Mouse (Mus musculus) lung, postnatal 0 days (tissue): Measurements from ENCODE around the gene Tln1. TPM values are rescaled to one million over a fixed set of nuclear protein-coding genes. Genes with fewer than 3 reads are reported as not detected.

ENCODE experiments used
- ATAC-seq: fragments of 200-750 bp; cut with Nextera tagmentation; 2 replicates; pipeline ENCODE4 v1.8.0; 2017; ENCODE audit warnings: moderate library complexity
- DNase-seq: peaks from one replicate; pipeline ENCODE4 v3.0.0-alpha.2; 2016; ENCODE audit warnings: low spot score
- H3K27ac ChIP-seq: fragments of 300-500 bp; sonication (generic); 2 replicates; pipeline ENCODE4 v1.5.1; 2014; ENCODE audit warnings: antibody characterized with exemption, mild to moderate bottlenecking, low read length, mixed read lengths
- H3K27me3 ChIP-seq: fragments of 300-500 bp; sonication (generic); replicated peaks from 2 replicates; pipeline ENCODE4 v1.6.1; 2014; ENCODE audit warnings: low read length, mixed read lengths; ENCODE audit not compliant: insufficient read depth
- H3K36me3 ChIP-seq: fragments of 300-500 bp; sonication (generic); 2 replicates; pipeline ENCODE4 v1.6.1; 2014; ENCODE audit warnings: low read length, mixed read lengths; ENCODE audit not compliant: insufficient read depth
- H3K4me1 ChIP-seq: fragments of 300-500 bp; sonication (generic); 2 replicates; pipeline ENCODE4 v1.6.1; 2014; ENCODE audit warnings: antibody characterized with exemption, low read depth, low read length, mixed read lengths; ENCODE audit not compliant: insufficient read depth
- H3K4me2 ChIP-seq: fragments of 300-500 bp; sonication (generic); replicated peaks from 2 replicates; pipeline ENCODE4 v1.6.1; 2014; ENCODE audit warnings: low read depth, mild to moderate bottlenecking, low read length, moderate library complexity, mixed read lengths
- H3K4me3 ChIP-seq: fragments of 300-500 bp; sonication (generic); 2 replicates; pipeline ENCODE4 v1.5.1; 2014; ENCODE audit warnings: low read depth, low read length
- H3K9ac ChIP-seq: fragments of 300-500 bp; sonication (generic); replicated peaks from 2 replicates; pipeline ENCODE4 v1.6.1; 2014; ENCODE audit warnings: low read depth, mild to moderate bottlenecking
- H3K9me3 ChIP-seq: fragments of 300-500 bp; sonication (generic); 2 replicates; pipeline ENCODE4 v1.6.1; 2016; ENCODE audit warnings: low read length, mixed read lengths
- CTCF ChIP-seq: IDR thresholded peaks from 2 replicates; pipeline ENCODE4 v1.5.1; 2016; ENCODE audit warnings: antibody characterized with exemption, mild to moderate bottlenecking
- EP300 ChIP-seq: IDR thresholded peaks from 2 replicates; pipeline ENCODE4 v1.6.1; 2016; ENCODE audit warnings: antibody characterized with exemption, mild to moderate bottlenecking, control low read depth
- WGBS: fragments of 180-500 bp; shearing (Covaris S2); extraction: QIAGEN DNeasy Blood & Tissue Kit; methylation state at CpG from one replicate; pipeline ENCODE4 v1.1.7; 2014; 5-methylcytosine and 5-hydroxymethylcytosine counted together
- polyA plus RNA-seq: library from polyadenylated mRNA; unstranded; fragments of >200 nt; fragmentation: Nextera tagmentation; extraction: Ambion mirVana; gene quantifications from 2 replicates; pipeline ENCODE4 v1.2.1, GENCODE M21; 2015

The Tln1 gene
- polyA plus RNA-seq, 1 experiment from 2014 or later: 75.6 TPM

DNA sequence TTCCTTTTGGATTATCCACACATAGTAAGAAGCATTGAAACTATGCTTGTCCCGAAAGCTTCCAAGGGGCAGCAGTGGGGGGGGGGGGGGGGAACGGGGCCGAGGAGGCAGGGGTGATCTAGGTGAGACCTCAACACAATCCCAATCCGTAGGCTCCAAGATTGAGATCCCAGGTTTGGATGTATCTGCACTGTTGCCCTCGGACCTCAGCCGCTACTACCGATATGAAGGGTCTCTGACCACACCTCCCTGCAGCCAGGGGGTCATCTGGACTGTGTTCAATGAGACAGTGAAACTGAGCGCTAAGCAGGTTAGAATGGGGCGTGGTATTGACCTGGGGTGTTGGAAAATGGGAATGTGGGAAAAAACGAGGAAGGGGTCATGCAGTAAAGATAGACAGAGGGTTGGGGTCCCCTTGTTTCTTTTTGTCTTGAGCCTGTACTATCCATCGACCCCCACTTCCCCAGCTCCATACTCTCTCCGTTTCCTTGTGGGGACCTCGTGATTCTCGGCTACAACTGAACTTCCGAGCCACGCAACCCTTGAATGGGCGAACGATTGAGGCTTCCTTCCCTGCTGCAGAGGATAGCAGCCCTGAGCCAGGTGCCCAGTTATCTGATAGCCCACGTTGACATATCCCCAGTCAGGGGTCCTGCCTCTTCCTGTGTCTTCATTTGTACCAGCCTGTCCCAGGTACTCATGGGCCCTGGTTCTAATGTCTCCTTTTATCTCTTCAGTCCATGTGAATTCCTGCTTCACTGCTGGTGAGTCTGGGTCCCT lies 50.6 kb downstream of the Tln1 start:
- Histone ChIP-seq H3K27ac (no peak overlapping the region), H3K27me3 (no peaks in the 10 kb centered on the region; the same call in 1 of the 2 replicates), H3K4me1 (peaks cover 5% of the 10 kb centered on the region; the same call in 1 of the 2 replicates), H3K36me3 (no peaks in the 10 kb centered on the region), H3K9ac (no peak overlapping the region), H3K9me3 (no peaks in the 10 kb centered on the region), H3K4me3 (no peak overlapping the region), H3K4me2 (no peak overlapping the region)
- WGBS: 67% methylated on average over 19 of the region's 19 CpGs
- ATAC-seq (no peak), DNase-seq (no peak)
- TF ChIP-seq EP300: no peak
- no peak for TF ChIP-seq CTCF

DNA sequence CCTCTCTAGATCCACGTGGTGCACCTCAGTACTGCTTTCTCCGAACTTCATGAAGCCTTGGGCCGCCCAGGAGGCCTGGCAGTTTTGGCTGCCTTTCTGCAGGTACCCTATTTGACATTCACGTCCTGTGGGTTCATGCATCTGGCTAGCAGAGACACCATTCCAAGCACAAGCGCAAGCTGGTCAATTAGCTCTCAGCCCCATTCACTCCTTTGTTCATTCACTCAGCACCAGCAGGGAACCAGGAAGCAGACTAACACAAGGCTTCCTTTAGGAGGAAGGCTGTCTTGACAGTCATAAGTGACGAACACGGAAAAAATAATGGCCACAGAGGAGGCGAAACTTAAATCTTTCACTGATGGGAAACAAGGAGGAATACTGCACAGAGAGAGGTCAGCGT lies 53.4 kb downstream of the Tln1 start:
- Histone ChIP-seq H3K4me3 (no peak overlapping the region; the same call in 1 of the 2 replicates), H3K4me2 (peak overlapping the region; percentile 83), H3K27ac (no peak overlapping the region), H3K4me1 (peaks cover 5% of the 10 kb centered on the region; the same call in 1 of the 2 replicates), H3K9ac (no peak overlapping the region), H3K27me3 (no peaks in the 10 kb centered on the region; the same call in 1 of the 2 replicates), H3K9me3 (no peaks in the 10 kb centered on the region), H3K36me3 (no peaks in the 10 kb centered on the region)
- ATAC-seq (no peak), DNase-seq (no peak)
- 38% methylated on average over 9 of the region's 9 CpGs for WGBS
- TF ChIP-seq CTCF (no peak), EP300 (no peak)

DNA sequence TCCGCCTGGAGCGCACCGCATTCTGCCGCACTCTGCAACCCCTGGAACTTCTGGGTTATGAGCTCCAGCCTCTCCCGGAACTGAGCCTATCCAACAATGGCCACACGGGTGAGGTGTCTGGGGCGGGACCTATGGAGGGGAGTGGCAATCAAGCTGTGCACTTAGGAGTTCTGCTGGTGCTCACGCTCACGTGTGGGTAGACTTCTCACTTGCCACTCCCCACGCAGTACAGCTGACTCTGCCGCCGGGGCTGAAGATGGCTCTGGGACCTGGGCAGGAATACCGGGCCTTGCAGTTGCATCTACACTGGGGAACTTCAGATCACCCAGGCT lies 53.9 kb downstream of the Tln1 start:
- DNase-seq: peak; percentile 87
- peak; percentile 92 for ATAC-seq
- Histone ChIP-seq H3K4me1 (peaks cover 5% of the 10 kb centered on the region; the same call in 1 of the 2 replicates), H3K36me3 (no peaks in the 10 kb centered on the region), H3K9me3 (no peaks in the 10 kb centered on the region), H3K9ac (no peak overlapping the region), H3K27ac (peak overlapping the region; percentile 11; the same call in 1 of the 2 replicates), H3K27me3 (no peaks in the 10 kb centered on the region; the same call in 1 of the 2 replicates), H3K4me2 (peak overlapping the region; percentile 83), H3K4me3 (peak overlapping the region; percentile 43)
- TF ChIP-seq EP300: no peak
- TF ChIP-seq CTCF: no peak; the same call in 1 of the 2 replicates
- 2% methylated on average over 13 of the region's 13 CpGs for WGBS

DNA sequence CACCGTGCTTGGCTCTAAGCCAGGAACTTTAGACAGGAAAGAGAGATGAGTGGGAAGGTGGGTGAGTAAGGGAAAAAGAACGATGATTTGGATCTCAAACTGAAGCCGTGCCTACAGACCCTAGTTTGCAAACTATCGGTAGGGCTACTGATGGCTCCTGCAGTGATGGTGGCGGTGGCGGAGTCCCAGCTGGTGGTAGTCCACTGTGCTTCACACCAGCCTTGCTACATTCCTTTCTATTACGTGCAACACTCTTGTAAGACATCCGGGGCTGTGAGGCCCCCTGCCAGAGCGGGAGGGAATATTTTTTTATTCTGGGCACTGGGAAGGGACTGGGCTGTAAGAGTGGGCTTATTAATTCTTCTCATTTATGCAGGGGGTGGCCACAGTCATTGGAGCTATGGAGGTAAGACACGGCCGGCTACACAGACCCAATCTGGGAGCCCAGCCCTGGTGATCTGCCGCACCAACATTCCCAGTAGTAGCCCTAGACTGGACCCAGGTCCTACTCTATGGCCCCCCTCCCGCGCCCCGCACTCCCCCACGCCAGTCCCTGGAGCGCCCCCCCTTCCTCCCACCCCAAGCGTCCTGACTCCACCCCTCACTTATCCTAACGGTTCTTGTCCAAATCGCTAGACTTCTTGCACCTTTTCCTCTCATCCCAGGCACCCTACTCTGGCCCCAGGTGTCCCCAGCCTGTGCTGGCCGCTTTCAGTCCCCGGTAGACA lies 54.4 kb downstream of the Tln1 start:
- peak; percentile 43 for TF ChIP-seq CTCF
- TF ChIP-seq EP300: no peak
- H3K9ac ChIP-seq: no peak overlapping the region
- 3% methylated on average over 21 of the region's 22 CpGs for WGBS
- no peaks in the 10 kb centered on the region; the same call in 1 of the 2 replicates for H3K27me3 ChIP-seq
- peak; percentile 75 for DNase-seq
- peak overlapping the region; percentile 43 for H3K4me3 ChIP-seq
- no peaks in the 10 kb centered on the region for H3K9me3 ChIP-seq
- H3K36me3 ChIP-seq: no peaks in the 10 kb centered on the region
- peaks cover 5% of the 10 kb centered on the region; the same call in 1 of the 2 replicates for H3K4me1 ChIP-seq
- peak; percentile 74 for ATAC-seq
- peak overlapping the region; percentile 11; the same call in 1 of the 2 replicates for H3K27ac ChIP-seq
- peak overlapping the region; percentile 83 for H3K4me2 ChIP-seq

DNA sequence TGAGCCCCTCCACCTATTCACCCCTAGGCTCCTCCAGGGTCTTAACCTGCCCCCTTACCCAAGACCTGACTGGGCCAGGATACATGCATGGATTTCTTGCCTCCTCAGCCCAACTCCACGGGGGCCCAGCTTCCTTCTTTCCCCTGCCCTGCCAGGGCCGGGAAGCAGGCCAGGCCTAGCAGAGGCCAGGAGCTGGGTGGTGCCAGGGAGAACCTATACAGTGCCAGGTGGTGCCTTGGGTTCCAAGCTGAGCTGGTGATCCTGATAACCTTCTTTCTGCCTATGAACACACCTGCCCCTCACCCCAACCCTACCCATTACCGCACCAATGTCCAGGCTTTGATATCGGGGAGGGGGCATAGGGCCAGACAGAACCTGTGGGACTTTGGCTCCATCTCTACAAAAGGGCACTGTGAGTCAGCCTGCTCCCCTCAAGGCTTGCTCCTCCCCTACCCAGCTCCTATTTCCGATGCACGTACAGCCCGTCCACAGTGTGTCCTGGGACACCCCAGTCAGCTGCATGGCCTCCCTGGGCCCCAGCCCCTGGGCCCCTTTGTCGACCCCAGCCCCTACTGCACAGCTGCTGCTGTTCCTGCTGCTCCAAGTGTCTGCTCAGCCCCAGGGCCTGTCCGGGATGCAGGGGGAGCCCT lies 55.8 kb downstream of the Tln1 start, which contains the start of gene Car9:
TSS of gene Car9 (plus strand) at position 431 of the 650 bp plus-strand sequence.
- Histone ChIP-seq H3K4me2 (peak within 1 kb of the TSS; percentile 83), H3K9me3 (no peaks in the 10 kb centered on the region), H3K36me3 (no peaks in the 10 kb centered on the region), H3K9ac (no peak within 1 kb of the TSS), H3K4me1 (peaks cover 5% of the 10 kb centered on the region; the same call in 1 of the 2 replicates), H3K4me3 (no peak within 1 kb of the TSS), H3K27ac (no peak within 1 kb of the TSS), H3K27me3 (no peaks in the 10 kb centered on the region)
- ATAC-seq (no peak), DNase-seq (no peak)
- no peak for TF ChIP-seq CTCF
- no peak for TF ChIP-seq EP300
- WGBS: 49% methylated on average over 9 of the region's 9 CpGs

DNA sequence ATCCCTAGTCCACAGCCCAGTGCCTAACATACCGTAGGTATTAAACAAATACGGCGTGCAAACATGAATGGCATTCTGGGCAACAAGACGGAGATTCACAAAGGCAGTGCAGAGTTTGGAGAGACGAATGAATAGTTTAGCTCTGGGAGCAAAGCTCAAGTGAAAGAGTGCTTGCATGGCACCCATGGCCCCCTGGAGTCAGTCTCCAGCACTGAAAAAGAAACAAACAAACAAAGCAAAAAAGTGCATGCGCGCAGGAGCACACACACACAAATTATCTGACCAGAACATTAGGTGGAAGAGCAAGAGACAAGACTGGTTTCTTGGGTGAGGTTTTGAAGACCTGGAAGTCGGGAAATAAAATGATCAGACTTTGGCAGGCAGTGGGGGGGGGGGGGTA lies 56.4 kb downstream of the Tln1 start:
- no peak for DNase-seq
- no peaks in the 10 kb centered on the region for H3K27me3 ChIP-seq

More for the DNA sequence above, 56.4 kb downstream of the Tln1 start:
- Histone ChIP-seq H3K4me3 (no peak overlapping the region), H3K4me1 (peaks cover 5% of the 10 kb centered on the region; the same call in 1 of the 2 replicates), H3K9me3 (no peaks in the 10 kb centered on the region), H3K9ac (no peak overlapping the region), H3K27ac (no peak overlapping the region), H3K36me3 (no peaks in the 10 kb centered on the region), H3K4me2 (no peak overlapping the region)
- no peak for ATAC-seq
- WGBS: 68% methylated on average over 8 of the region's 8 CpGs
- TF ChIP-seq CTCF: no peak
- no peak for TF ChIP-seq EP300
